ENCODE assay signal across 10 mouse cellular contexts in genomic region chr12:77811276-77811675, GRCm38 (mm10).
DNase-seq lines count a peak whose midpoint lies in the region; ATAC-seq and TF ChIP-seq lines count a peak whose summit lies in the region.
"Had no signal": no experiment of that assay in that cellular context is flagged by ENCODE, and none has a peak within 500 bp of the region (broad histone marks: within the 10 kb centered on the region; RNA-seq: fewer than 3 reads in every experiment).

No protein-coding gene starts in this region.

- no peak for ATAC-seq in heart, embryonic 12.5 days (ENCODE audit: insufficient number of reproducible peaks, low FRiP score)

- H3K27ac ChIP-seq in heart, embryonic 12.5 days (ENCODE audit: poor library complexity, severe bottlenecking): no peak overlapping the region
- no peak overlapping the region for H3K27ac ChIP-seq in spleen, adult 2 months (ENCODE audit: insufficient read depth, low read length)
- H3K27ac ChIP-seq: liver, embryonic 13.5 days had no signal

- peak; percentile 33 to 45 for DNase-seq in heart, postnatal 14 days
- DNase-seq in spleen, adult 2 months (ENCODE audit: low read depth in 1 of 2, low spot score in 2 of 2): peak in 1 of 2 experiments; percentile 23
- no peak for DNase-seq in spleen, adult 12 weeks (ENCODE audit: low spot score)
- peak; percentile 40 for DNase-seq in adrenal gland, adult 2 months
- DNase-seq in kidney, postnatal 10 days: peak; percentile 62
- peak; percentile 35 to 40 for DNase-seq in thymus, postnatal 36 days
- no peak for DNase-seq in urinary bladder, postnatal 36 days (ENCODE audit: low spot score in 2 of 2)
- DNase-seq: liver, embryonic 13.5 days had no signal

- no peak overlapping the region for H3K9ac ChIP-seq in heart, embryonic 12.5 days
- H3K9ac ChIP-seq: liver, embryonic 13.5 days had no signal

- no peaks in the 10 kb centered on the region for H3K36me3 ChIP-seq in heart, embryonic 12.5 days
- H3K36me3 ChIP-seq in spleen, adult 2 months (ENCODE audit: control insufficient read depth, insufficient read depth, low read length): no peaks in the 10 kb centered on the region
- H3K36me3 ChIP-seq: liver, embryonic 13.5 days had no signal

- no peaks in the 10 kb centered on the region for H3K27me3 ChIP-seq in heart, embryonic 12.5 days (replicated peaks)
- no peaks in the 10 kb centered on the region for H3K27me3 ChIP-seq in spleen, adult 2 months (ENCODE audit: control insufficient read depth, insufficient read depth, low read length)
- H3K27me3 ChIP-seq: liver, embryonic 13.5 days had no signal

- H3K4me2 ChIP-seq in heart, embryonic 12.5 days: no peak overlapping the region
- H3K4me2 ChIP-seq: liver, embryonic 13.5 days had no signal

- H3K9me3 ChIP-seq in heart, embryonic 12.5 days (replicated peaks): no peaks in the 10 kb centered on the region
- H3K9me3 ChIP-seq: liver, embryonic 13.5 days had no signal

- TF ChIP-seq POLR2A in spleen, adult 2 months (IDR thresholded peaks at IDR 0.05; ENCODE audit: low read depth, low read length): no peak

- peak; percentile 23; the same call in 1 of the 2 replicates for TF ChIP-seq CTCF in spleen, adult 2 months (IDR thresholded peaks at IDR 0.05; ENCODE audit: extremely low read depth, insufficient read depth, insufficient read length, insufficient replicate concordance)

- WGBS in heart, embryonic 12.5 days: 51% methylated on average over 2 of the region's 2 CpGs
- WGBS in spleen, adult 2 months: 48% methylated on average over 2 of the region's 2 CpGs

- intact Hi-C loops in heart, postnatal 14 days (cut with DNase I): no loop called here

- no peaks in the 10 kb centered on the region for H3K4me1 ChIP-seq in heart, embryonic 12.5 days (replicated peaks)
- no peaks in the 10 kb centered on the region for H3K4me1 ChIP-seq in spleen, adult 2 months (ENCODE audit: control insufficient read depth, insufficient read depth, insufficient read length)
- H3K4me1 ChIP-seq: liver, embryonic 13.5 days had no signal

- H3K4me3 ChIP-seq in heart, embryonic 12.5 days: no peak overlapping the region
- no peak overlapping the region for H3K4me3 ChIP-seq in spleen, adult 2 months (ENCODE audit: extremely low read depth, insufficient read depth, insufficient read length)
- H3K4me3 ChIP-seq: erythroblast, embryonic 14.5 days; liver, embryonic 13.5 days had no signal

Comparison
In these comparisons a context has a peak if more than half of its experiments do, and no peak if none do; other contexts are left out.
1. DNase-seq: peak in heart, postnatal 14 days (2 of 2), adrenal gland, adult 2 months (single experiment), kidney, postnatal 10 days (single experiment) and thymus, postnatal 36 days (2 of 2); none in spleen, adult 12 weeks (single experiment) and urinary bladder, postnatal 36 days (0 of 2).